Mouse (Mus musculus) retina, embryonic 14.5 days (tissue): ENCODE results near the gene BC053393.
A peak's percentile ranks its signal among the peaks of the same experiment; 100 is the strongest.
"Not testable (repeated sequence)": the region's sequence is repeated elsewhere in the genome, so short reads cannot be mapped to it uniquely, and the experiment has no call there.

Source experiments
- DNase-seq: peaks from one replicate; pipeline ENCODE4 v3.0.0-alpha.2; 2015; ENCODE audit warnings: low spot score

Gene BC053393

DNA sequence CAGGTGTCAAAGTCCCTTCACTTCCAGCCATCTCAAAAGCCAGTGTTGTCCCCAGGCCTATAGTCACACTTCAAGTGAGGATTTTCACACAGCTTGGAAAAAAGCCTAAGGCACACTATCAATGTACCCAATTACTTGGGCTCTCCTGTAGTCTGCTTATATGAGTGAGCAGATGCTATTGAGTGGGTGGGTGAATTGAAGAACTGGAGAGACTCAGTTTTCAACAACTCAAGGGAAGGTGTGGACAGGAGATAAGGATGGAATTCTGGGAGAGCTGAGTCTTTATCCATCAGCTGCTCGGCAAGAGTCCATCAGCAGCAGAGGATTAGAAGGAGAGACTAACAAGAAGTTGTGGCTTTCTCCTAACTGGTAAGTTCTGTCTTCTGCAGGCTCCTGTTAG is at the start of gene BC053393:
Gene BC053393 (plus strand): TSS at position 210 of the 400 bp plus-strand sequence.
- DNase-seq, result no peak

DNA sequence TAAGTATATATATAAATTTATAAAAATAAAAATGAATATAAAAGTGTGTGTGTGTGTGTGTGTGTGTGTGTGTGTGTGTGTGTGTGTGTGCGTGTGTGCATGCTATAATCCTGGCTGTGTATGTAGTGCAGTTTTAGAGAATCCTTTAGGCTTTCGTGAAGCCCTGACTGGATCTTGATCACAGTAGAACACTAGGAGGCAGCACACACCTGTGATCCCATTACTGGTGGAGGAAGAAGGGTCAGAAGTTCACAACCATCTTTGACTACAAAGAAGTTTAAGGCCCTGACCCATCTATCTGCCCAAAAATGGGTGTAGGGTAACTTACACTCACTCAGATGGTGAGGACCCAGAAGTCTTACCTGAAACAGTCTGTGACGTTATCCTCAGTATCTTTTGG is 48.6 kb upstream of the BC053393 start:
- no peak for DNase-seq

DNA sequence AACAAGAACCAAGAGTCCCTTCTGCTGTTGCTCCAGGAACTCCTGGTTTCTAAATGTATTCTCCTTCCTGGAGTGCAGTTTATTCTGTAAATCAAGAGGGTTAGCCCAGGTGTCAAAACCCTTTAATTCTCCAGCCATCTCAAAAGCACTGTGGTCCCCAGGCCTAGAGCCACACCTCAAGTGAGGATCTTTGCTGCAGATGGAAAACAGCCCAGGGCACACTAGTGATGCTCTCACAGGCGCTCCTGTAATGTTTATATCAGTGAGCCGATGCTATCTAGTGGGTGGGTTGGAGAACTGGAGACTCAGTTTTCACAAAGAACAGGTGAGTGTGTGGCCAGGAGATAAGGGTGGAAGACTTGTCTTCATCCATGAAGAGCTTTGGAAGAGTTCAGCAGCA is 47.4 kb upstream of the BC053393 start, which contains the start of gene Gm12169:
Gene Gm12169 (plus strand): TSS at position 301 of the 400 bp plus-strand sequence.
- no peak for DNase-seq

DNA sequence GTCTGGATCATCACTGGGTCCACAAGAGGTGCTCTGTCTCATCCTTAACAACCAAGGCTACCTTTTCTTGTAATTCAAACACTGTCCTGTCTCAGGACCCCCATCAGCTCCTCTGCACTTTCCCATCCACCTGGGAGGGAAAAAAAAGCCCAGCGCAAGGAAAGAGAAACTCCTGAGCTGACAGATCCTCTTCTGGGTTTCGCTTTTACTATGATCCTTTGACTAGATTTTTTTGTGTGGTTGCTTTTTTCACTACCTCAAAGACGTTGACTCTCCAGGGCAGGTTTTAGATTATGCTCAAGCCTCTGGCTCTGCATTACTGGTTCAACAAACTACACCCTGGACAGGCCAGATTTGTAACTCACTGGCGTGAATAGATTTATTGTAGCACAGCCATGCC is 41.2 kb upstream of the BC053393 start:
- no peak for DNase-seq

DNA sequence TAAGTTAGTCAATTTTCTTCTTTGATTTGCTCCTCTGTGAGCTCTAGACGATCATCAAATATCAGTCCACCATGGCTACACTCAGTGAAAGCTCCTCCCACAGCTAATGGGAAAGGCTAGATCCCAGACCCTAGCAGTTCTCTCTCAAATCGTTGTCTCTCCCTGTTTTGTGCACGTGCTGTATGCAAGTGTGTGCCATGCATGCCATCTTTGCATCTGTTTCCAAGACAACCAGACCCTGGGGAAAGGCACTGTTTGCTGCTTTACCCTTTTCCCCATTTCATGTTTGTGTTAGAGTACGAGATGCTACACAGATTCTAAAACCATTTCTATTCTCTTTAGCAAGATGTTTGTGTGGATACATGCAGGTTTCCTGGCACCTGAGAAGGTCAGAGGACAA is 34.4 kb upstream of the BC053393 start:
- no peak for DNase-seq

DNA sequence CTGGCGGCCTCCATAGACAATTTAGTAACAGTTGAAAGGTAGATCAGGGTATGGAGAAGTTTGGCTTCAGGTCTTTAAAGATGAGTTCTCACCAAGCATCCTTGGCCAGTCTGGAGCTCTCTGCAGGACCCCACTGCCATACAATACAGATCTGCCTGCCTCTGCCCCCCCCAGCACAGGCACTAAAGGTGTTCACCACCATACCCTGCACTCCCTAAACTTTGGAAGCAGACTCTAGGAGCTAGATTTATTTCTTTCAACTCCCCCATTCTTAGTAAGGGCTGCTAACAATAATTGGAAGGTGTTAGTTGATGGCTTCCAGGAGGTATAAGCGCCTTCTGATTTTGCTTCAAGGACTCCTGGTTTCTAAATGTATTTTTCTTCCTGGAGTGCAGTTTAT is 27.8 kb upstream of the BC053393 start:
- DNase-seq, result no peak

DNA sequence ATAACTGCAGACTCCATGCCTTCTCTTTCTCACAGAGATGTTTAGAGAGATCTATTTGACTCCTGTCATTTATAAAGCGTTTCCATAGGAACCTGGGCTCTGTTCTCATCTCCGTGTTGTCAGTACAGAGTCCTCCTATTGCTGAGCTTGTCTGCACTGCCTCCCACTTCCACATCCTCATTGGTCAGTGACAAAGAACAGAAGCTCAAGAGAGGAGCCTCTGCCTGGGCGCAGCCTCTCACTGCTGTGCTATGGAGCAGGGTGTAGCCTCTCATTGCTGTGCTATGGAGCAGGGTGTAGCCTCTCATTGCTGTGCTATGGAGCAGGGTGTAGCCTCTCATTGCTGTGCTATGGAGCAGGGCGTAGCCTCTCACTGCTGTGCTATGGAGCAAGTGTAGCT is 21.6 kb upstream of the BC053393 start:
- no peak for DNase-seq

DNA sequence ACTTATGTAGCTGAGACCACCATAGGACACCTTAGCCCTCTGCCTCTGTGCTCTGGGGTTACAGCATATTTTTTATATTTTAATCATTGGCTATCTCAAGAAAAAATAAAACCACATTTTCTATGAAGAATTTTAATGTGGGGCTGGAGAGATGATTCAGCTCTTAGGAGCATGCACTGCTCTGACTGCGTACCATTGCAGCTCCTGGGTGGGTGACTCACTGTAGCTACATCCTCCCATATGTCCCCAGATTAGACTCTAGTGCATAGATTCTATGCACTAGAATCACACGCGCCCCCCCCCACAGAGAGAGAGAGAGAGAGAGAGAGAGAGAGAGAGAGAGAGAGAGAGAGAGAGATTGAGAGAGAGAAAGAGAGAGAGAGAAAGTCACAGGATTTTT is 18.6 kb upstream of the BC053393 start:
- DNase-seq, result no peak

DNA sequence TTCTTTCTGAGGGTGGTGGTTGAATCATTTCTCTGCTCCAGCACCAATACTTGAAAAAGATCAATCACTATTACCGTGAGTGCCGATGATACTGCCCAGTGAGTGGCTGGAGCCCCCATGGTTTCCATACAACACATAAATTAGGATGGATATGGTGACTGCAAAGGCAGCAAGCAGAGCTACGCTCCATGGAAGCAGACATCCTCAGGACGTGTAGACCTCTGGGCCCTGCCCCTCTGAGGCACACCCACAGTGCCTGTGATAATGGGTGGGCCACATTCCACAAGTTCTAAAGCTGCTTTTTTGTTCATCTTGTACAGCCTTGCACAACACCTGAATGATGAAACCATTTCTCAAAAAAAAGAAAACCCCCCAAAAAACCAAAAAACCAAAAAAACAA is 10.2 kb upstream of the BC053393 start:
- no peak for DNase-seq

DNA sequence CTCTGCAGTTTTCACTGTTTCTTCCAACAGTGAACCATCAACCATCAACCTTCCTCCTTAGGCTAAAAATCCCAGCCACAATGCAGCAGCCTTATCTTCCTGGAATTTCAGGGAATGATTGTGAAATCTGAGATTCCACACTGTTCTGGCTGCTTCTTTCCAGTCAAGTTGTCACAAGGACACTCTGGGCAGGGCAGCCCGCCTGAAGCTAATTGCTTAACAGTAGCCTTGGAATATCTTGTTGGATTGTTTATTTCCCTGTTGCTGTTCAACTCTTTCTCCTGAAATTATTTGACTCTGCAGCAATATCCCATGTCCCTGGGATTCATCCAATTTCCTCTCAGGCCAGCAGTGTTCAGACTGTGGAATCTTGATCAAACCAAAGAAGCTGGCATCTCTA is 6.7 kb upstream of the BC053393 start:
- no peak for DNase-seq

DNA sequence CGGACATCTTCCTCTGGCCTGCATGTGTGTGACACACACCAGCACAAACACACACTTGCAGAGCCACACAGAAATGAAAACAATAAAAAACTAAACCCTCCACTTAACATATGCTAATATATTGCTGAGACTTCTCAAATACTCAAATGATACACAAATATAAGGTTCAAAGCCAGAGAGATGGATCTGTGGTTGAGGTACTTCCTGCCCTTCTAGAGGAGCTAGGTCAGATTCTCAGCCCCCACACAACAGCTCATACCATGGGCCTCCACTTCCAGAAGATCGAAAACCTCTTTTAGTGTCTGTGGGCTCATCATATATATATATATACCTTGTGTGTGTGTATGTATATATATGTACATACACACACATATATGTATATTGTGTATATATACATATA is 5.4 kb upstream of the BC053393 start:
- DNase-seq, result no peak

DNA sequence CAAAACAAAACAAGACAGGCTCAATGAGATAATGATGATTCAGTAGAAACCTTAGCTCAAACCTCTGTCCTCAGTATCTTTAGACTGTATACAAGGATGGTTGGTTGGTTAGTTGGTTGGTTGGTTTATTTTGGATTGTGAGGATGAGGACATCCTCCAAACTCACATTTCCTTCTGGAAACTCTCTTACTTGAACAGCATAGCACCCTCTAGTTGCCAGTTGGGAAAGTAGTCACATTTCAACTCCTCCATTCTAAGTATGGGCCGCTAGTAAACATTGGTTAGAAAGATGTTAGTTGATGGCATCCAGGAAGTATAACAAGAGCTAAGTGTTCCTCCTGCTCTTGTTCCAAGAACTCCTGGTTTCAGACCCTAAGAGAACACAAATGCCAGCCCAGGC is 2.2 kb upstream of the BC053393 start:
- no peak for DNase-seq

DNA sequence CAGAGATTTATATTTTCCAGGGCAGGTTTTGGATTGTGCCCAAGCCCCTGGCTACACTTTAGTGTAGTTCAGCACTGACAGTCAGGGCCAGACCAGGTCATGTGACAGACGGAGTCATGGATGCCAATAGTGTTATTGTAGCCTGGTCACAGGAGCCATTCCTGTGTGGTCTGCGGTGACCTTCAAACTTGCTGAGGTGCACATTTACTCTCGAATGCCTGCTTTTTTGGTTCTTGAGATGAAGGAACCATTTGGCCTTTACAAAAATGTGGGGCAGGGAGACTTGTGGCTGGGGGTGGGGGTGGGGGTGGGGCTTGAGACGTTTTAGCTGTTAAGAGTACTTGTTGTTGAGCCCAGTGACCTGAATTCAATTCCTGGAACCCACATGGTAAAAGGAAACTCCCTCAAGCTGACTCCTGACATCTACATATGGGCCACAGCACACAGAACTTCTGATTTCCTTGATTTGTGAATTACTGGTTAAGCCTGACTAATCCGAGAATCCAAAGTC is 7.5 kb downstream of the BC053393 start:
- DNase-seq, result no peak

DNA sequence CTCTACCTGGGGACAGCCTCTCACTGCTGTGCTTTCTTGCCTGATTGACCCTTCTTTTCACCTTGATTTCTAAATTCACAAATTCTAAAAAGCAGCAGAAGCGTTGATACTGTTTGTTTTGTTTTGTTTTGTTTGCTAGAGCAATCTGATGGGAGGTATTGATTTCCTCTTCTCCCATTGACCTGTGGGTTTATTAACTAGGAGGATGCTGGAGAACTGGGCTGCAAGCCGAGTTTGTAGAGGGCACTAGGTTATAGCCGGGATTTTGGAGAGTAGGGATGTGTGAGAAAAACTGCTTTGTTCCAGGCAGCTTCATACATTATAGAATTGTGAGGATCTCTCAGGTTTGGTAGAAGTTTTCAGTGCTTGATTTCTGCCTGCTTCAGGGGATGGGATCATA is 9.1 kb downstream of the BC053393 start:
- no peak for DNase-seq

DNA sequence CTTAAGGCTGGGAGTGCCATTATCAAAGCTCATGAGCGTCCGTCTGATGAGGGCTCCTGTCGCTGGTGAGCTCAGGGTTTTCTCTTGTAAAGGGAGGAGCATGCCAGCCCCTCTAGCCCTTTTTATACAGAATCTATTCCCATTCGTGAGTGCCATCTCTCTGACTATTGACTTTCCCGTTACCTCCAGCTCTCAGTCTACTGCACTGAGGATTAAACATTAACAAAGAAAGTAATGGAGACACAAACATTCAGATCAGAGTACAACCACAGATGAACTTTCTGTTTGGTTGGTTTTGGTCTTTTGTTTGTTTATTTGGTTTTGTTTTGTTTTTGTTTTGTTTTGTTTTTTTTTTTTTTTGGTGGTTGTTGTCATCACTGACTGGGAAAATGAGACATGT is 11.4 kb downstream of the BC053393 start:
- no peak for DNase-seq

DNA sequence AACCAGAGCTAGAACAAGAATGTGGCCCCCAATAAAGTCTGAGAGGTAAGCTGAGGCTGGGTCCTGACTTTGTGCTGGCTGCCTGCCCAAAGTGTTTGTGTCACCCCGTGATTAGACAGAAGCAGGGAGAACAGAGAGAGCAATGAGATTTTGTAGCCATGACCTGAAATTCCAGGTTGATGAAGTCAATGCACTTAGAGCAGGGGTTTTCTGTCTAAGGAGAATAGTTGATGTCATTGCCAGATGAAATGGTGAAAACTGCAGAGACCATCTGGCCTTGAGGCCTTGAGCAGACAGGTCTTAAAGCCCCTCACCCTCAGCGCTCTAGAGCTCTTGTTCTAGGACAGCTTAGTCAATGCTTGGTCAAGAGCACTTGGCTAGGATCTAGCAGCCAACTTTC is 21.1 kb downstream of the BC053393 start:
- no peak for DNase-seq

DNA sequence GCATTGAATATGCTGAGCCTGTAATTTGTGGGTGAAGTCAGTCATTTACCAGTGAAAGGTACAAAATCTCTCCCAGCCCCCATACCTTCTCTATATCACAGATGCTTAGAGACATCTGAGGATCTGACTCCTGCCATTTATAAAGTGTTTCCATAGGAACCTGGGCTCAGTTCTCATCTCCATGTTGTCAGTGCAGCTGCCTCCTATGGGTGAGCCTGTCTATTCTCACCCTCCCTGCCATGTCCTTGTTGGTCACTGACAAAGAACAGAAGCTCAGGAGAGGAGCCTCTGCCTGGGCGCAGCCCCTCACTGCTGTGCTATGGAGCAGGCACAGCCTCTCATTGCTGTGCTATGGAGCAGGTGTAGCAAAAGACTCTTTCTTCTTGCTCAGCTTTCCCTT is 48.6 kb downstream of the BC053393 start:
- no peak for DNase-seq

DNA sequence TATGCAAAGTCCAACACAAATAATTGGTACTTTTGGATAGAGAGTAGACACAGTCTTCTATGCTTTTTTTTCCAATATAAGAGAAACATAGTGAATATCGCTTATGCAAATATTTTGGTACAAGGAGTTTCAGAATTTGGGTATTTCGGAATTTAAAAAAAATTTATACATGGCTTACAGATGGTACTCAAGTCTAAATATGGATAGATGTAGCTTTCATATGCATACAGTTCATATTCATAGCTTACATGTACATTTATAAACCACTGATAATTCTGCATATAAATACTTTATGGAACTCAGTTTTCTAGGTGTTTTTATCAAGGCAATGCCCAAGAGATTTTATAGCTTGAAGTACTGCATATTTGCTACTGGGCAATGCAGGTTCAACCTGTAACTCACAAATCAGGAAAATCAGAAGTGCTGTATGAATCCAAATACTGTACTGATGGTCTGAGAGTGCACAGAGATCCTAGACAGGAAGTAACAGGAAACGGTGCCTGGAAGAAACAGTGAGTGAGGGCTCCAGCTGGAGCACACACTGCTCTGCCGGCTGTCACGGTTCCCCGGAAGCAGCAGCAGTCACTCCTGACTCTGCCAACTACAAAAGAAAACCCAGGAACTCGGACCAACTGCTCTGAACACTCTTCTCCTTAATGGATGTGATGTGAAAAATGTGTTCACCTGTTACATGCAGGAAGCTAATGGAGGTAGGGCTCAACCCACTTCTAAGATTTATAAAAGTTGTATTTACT is 49.3 kb downstream of the BC053393 start:
- no peak for DNase-seq

DNA sequence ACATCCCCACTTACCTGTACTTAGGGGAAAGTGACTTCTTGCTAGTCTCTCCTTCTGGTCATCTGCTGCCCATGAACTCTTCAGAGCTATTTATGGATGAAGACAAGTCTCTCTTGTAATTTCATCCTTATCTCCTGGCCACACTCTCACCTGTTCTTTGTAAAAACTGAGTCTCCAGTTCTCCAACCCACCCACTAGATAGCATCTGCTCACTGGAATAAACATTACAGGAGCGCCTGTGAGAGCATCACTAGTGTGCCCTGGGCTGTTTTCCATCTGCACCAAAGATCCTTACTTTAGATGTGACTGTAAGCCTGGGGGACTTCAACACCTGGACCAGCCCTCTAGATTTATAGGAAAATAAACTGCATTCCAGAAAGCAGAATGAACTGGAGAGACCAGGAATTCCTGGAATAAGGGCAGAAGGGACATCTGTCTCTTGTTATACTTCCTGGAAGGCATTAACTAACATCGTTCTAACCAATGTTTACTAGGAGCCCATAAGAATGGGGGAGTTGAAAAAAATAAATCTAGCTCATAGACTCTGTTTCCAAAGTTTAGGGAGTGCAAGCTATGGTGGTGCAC is 58.0 kb downstream of the BC053393 start, which contains the start of gene Dppa1:
Gene Dppa1 (minus strand): TSS at position 51 of the 585 bp plus-strand sequence.
- no peak for DNase-seq

DNA sequence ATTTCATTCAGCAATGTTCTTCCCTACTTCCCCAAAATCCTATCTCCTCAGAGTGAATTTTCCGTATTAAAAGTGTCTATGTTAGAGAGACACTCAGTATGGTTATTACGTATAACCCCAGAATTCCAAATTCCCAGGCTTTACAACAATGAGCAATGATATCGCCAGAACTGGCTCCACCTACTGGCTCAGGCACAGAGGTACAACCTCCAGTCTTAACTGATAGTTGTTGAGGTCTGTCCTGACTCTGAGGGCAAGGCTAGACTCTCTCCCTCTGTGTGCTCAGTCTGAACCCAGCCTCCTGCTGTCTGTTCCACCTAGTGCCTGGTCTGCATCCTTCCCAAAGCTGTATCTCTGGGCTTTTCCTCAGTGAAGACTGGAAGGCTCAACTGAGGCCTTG is 60.3 kb downstream of the BC053393 start:
- peak; percentile 20 for DNase-seq

DNA sequence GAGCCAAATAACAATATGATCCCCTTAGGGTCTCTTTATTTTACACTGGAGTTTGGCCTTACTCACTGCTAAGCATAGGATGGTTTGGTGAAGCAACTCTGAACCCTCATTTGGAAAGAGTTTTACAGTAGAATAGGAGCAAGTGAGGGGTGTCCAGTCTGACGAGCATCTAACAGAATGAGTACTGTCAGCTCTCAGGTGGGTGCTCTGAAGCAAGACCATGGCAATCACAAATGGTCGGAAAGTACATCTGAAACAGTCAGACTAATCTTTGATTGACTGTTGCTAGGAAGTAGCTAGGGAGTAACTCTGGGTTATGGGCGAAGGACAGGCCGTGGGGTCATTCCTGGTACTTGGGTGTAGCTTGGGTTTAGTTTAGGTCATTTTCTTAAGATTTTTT is 64.2 kb downstream of the BC053393 start:
- not testable (repeated sequence) for DNase-seq

DNA sequence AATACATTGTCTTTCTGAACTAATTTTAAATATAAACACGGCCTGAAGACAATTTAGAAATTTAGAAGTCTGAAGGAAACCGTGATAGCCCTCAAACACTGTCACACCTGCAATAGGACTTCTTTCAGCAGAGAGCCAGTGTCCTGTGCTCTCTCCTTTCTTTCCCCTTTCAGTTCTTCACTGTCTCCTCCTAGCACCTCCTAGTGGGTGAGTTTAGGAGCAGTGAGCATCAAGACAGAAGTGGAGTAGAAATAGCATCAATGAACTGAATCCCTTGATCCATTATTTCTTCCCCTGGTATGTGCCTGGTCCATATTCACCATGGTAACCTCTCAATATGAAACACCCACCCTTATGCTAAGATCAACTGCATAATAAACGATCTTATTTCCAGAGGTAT is 65.2 kb downstream of the BC053393 start:
- no peak for DNase-seq
